Mouse (Mus musculus) forebrain, embryonic 15.5 days (tissue): ENCODE data around the gene Prkaca. TPM values are rescaled to one million over a fixed set of nuclear protein-coding genes. Genes with fewer than 3 reads are reported as not detected.

Experiments
- ATAC-seq: fragments of 200-750 bp; cut with Nextera tagmentation; replicated peaks from 2 replicates; pipeline ENCODE4 v1.8.0; 2017; ENCODE audit warnings: mild to moderate bottlenecking, moderate TSS enrichment, moderate library complexity
- H3K27ac ChIP-seq: fragments of 300-500 bp; sonication (generic); replicated peaks from 2 replicates; pipeline ENCODE4 v1.5.1; 2015; ENCODE audit warnings: mild to moderate bottlenecking, inconsistent platforms
- H3K27me3 ChIP-seq: fragments of 300-500 bp; sonication (generic); 2 replicates; pipeline ENCODE4 v1.6.1; 2015; ENCODE audit warnings: inconsistent platforms
- H3K36me3 ChIP-seq: fragments of 300-500 bp; sonication (generic); 2 replicates; pipeline ENCODE4 v1.6.1; 2015; ENCODE audit warnings: mild to moderate bottlenecking, inconsistent platforms
- H3K4me1 ChIP-seq: fragments of 300-500 bp; sonication (generic); 2 replicates; pipeline ENCODE4 v1.6.1; 2015; ENCODE audit warnings: inconsistent platforms
- H3K4me2 ChIP-seq: fragments of 300-500 bp; sonication (generic); replicated peaks from 2 replicates; pipeline ENCODE4 v1.6.1; 2015; ENCODE audit warnings: mild to moderate bottlenecking, inconsistent platforms
- H3K4me3 ChIP-seq: fragments of 300-500 bp; sonication (generic); 2 replicates; pipeline ENCODE4 v1.5.1; 2015; ENCODE audit warnings: mild to moderate bottlenecking, inconsistent platforms
- H3K9ac ChIP-seq: fragments of 300-500 bp; sonication (generic); replicated peaks from 2 replicates; pipeline ENCODE4 v1.6.1; 2015; ENCODE audit warnings: mild to moderate bottlenecking, inconsistent platforms
- H3K9me3 ChIP-seq: fragments of 300-500 bp; sonication (generic); 2 replicates; pipeline ENCODE4 v1.6.1; 2016; ENCODE audit warnings: inconsistent platforms
- WGBS: fragments of 180-500 bp; shearing (Covaris S2); methylation state at CpG from one replicate; pipeline ENCODE4 v1.1.7; 2015; ENCODE audit warnings: mixed read lengths; 5-methylcytosine and 5-hydroxymethylcytosine counted together
- polyA plus RNA-seq: library from polyadenylated mRNA; unstranded; fragments of >200 nt; fragmentation: Nextera tagmentation; extraction: Ambion mirVana; gene quantifications from 2 replicates; pipeline ENCODE4 v1.2.1, GENCODE M21; 2015

Prkaca gene
- polyA plus RNA-seq, 1 experiment from 2014 or later = 178 TPM

DNA sequence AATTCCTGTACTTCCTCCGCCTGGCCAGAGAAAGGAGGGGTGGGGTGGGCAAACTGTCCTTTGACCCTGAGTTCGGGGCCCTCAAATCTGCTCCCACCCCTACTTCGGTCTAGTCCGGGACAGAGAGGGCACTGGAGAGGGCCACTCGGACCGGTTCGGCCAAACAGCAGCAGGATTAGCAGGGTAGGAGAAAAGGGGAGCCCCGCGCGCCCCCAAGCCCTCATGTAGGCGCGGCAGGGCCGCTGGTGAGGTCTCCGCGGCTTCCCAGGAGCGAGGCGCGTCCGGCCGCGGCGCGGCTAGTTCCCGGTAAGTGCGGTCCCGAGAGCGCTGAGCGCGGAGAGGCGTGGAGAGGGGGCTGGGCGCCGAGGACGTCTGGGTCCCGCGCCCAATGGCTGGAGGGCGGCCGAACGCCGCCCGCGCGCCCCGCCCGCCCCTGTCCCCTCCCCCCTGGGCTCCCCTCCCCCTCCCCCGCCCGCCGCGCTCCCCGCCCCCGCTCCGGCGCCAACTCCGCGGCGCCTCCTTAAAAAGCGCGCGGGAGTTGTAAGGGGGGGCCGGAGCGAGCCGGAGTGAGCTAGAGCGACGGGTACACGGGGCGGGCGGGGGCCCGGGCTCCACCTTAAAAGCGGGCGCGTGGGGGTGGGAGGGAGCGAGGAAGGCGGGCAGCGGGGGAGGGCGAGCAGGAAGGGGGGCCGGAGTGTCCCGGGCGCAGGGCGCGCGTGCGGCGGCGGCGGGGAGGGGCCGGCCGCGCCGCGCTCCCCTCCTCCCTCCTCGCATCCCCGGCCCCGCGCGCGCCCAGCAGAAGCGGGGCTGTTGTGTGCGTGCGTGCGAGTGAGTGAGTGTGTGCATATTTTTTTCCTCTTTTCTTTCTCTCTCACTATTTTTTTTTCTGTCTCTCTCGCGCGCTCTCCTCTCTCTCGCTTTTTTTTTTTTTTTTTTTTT, 24.0 kb downstream of the Prkaca start:
- under 1% methylated on average over 59 of the region's 103 CpGs for WGBS
- Histone ChIP-seq H3K9me3 (no peaks in the 10 kb centered on the region), H3K4me1 (peaks cover 25% of the 10 kb centered on the region), H3K4me2 (peak overlapping the region; percentile 89), H3K9ac (peak overlapping the region; percentile 78), H3K27ac (peak overlapping the region; percentile 94), H3K4me3 (peak overlapping the region; percentile 72), H3K27me3 (peaks cover 14% of the 10 kb centered on the region), H3K36me3 (peaks cover 35% of the 10 kb centered on the region)
- ATAC-seq = peak; percentile 75

GRCm38 (mm10) chr8:83997511-83998141, 24.8 kb downstream of the Prkaca start, which contains the start of gene Samd1:
Gene Samd1 (plus strand): TSS chr8:83997672.
- no peaks in the 10 kb centered on the region for H3K9me3 ChIP-seq

GRCm38 (mm10) chr8:83998231-83999056, 25.7 kb downstream of the Prkaca start:
- WGBS = 1% methylated on average over 68 of the region's 92 CpGs
- peaks cover 14% of the 10 kb centered on the region for H3K27me3 ChIP-seq
- H3K36me3 ChIP-seq = peaks cover 28% of the 10 kb centered on the region
- H3K9me3 ChIP-seq = no peaks in the 10 kb centered on the region
- peak overlapping the region; percentile 87 for H3K27ac ChIP-seq
- peak overlapping the region; percentile 76 for H3K4me3 ChIP-seq
- H3K4me1 ChIP-seq = peaks cover 31% of the 10 kb centered on the region
- H3K4me2 ChIP-seq = peak overlapping the region; percentile 76
- peak; percentile 33 for ATAC-seq
- H3K9ac ChIP-seq = peak overlapping the region; percentile 70

More at GRCm38 (mm10) chr8:83997511-83998141, 24.8 kb downstream of the Prkaca start, which contains the start of gene Samd1:
- 0 out of 2 replicates have a peak, but pooled peaks have one; percentile 7 for ATAC-seq
- peak within 1 kb of the TSS; percentile 89 for H3K4me2 ChIP-seq
- peaks cover 29% of the 10 kb centered on the region for H3K36me3 ChIP-seq
- H3K4me3 ChIP-seq = peak within 1 kb of the TSS; percentile 76
- under 1% methylated on average over 58 of the region's 112 CpGs for WGBS
- peaks cover 25% of the 10 kb centered on the region for H3K4me1 ChIP-seq
- peaks cover 14% of the 10 kb centered on the region for H3K27me3 ChIP-seq
- H3K9ac ChIP-seq = peak within 1 kb of the TSS; percentile 78
- peak within 1 kb of the TSS; percentile 94 for H3K27ac ChIP-seq

DNA sequence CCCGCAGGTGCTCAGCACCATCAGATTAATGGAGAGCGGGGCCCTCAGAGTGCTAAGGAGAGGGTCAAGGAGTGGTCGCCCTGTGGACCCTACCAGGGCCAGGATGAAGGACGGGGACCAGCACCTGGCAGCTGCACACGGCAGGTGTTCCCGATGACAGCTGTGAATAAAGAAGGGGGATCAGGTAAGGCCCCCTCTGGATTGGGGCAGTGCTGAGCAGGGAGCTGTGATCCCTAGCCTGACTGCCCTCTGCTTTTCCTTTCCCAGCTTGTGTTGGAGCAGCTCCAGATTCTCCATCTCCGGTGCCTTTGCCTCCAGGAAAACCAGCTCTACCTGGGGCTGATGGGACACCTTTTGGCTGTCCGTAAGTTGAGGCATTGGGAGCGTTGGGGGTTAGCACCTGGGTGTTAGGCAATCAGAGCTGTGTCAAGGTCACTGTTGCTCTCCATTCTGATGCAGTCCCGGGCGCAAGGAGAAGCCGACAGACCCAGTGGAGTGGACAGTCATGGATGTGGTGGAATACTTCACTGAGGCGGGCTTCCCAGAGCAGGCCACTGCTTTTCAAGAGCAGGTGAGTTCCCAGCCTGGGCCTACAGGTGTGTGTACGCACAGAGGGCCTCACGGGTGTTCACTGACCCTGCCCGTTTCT, 26.4 kb downstream of the Prkaca start:
- 66% methylated on average over 16 of the region's 16 CpGs for WGBS
- H3K4me2 ChIP-seq = peak overlapping the region; percentile 76
- H3K9me3 ChIP-seq = no peaks in the 10 kb centered on the region
- no peak for ATAC-seq
- H3K27me3 ChIP-seq = peaks cover 14% of the 10 kb centered on the region
- H3K4me1 ChIP-seq = peaks cover 37% of the 10 kb centered on the region
- H3K36me3 ChIP-seq = peaks cover 24% of the 10 kb centered on the region
- no peak overlapping the region for H3K27ac ChIP-seq
- H3K4me3 ChIP-seq = peak overlapping the region; percentile 76
- H3K9ac ChIP-seq = peak overlapping the region; percentile 70; the same call in 1 of the 2 replicates

DNA sequence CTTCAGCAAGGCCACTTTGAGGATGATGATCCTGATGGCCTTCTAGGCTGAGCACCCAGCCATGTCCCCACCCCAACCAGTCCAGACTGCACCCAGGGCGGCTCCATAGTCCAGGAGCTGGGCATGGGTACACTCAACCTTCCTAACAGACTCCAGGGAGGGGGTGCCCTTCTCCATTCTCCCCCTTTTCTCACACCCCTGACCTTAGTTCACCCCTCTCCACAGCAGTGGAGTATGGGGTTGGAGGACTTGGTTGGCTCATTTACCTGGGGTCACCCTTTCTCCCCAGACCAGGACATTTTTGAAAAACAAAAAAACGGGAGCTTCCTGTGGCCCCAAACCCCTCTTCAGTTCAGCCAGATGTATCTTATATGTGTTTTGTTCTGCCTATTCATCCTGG, 27.0 kb downstream of the Prkaca start:
- H3K4me3 ChIP-seq = 0 out of 2 replicates have a peak overlapping the region, but pooled peaks have one; percentile 76
- H3K9me3 ChIP-seq = no peaks in the 10 kb centered on the region
- WGBS = 93% methylated on average over 2 of the region's 2 CpGs
- H3K4me1 ChIP-seq = peaks cover 40% of the 10 kb centered on the region
- peaks cover 14% of the 10 kb centered on the region for H3K27me3 ChIP-seq
- no peak overlapping the region for H3K9ac ChIP-seq
- ATAC-seq = no peak
- H3K4me2 ChIP-seq = peak overlapping the region; percentile 76; the same call in 1 of the 2 replicates
- H3K27ac ChIP-seq = no peak overlapping the region
- H3K36me3 ChIP-seq = peaks cover 21% of the 10 kb centered on the region

DNA sequence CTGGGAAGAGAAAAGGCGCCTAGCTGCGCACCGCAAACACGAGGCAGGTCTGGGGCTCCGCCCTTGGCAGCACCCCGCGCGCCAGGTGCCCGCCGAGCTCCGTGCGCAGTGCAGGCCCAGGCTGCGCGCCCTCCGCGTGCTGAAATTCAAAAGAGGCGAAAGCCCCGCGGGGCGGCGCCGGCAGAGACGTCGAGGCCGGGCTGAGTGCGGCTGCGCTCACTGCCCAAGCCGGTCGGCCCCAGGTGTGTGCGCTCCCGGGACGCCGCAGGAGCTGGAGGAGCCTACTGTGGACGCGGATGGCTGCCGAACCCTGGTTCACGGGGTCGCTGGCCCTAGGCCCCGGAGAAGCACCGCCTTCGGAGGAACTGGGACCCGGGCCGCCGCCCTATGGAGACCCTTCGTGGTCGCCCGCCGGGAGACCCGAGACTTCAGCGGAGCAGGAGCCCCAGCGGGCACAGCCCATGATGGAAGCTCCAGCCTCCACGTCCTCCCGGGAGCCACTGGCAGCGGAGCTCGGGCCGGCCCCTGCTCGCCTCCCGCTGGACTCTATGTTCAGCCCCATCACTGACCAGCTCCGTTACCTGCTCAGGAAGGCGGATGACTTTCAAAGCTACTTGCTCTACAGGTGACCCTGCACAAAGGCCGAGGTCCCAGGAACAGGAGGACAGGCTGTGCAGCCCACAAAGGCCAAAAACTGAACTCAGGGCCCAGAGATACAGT, 28.6 kb downstream of the Prkaca start, which contains the start of gene 1700067K01Rik:
1700067K01Rik (plus strand) TSS at position 222 of the 720 bp plus-strand sequence.
- peaks cover 17% of the 10 kb centered on the region for H3K36me3 ChIP-seq
- H3K4me2 ChIP-seq = 0 out of 2 replicates have a peak within 1 kb of the TSS, but pooled peaks have one; percentile 1
- peak within 1 kb of the TSS; percentile 8; the same call in 1 of the 2 replicates for H3K9ac ChIP-seq
- peaks cover 14% of the 10 kb centered on the region for H3K27me3 ChIP-seq
- H3K9me3 ChIP-seq = no peaks in the 10 kb centered on the region
- H3K4me3 ChIP-seq = peak within 1 kb of the TSS; percentile 2; the same call in 1 of the 2 replicates
- ATAC-seq = no peak
- WGBS = 20% methylated on average over 61 of the region's 61 CpGs
- peaks cover 43% of the 10 kb centered on the region for H3K4me1 ChIP-seq
- no peak within 1 kb of the TSS for H3K27ac ChIP-seq

GRCm38 (mm10) chr8:84002957-84003611, 30.3 kb downstream of the Prkaca start:
- WGBS = 56% methylated on average over 12 of the region's 12 CpGs
- Histone ChIP-seq H3K9ac (no peak overlapping the region), H3K4me1 (peaks cover 40% of the 10 kb centered on the region), H3K27me3 (peaks cover 14% of the 10 kb centered on the region), H3K4me2 (no peak overlapping the region), H3K36me3 (peaks cover 17% of the 10 kb centered on the region), H3K9me3 (no peaks in the 10 kb centered on the region), H3K27ac (no peak overlapping the region), H3K4me3 (no peak overlapping the region)
- no peak for ATAC-seq

DNA sequence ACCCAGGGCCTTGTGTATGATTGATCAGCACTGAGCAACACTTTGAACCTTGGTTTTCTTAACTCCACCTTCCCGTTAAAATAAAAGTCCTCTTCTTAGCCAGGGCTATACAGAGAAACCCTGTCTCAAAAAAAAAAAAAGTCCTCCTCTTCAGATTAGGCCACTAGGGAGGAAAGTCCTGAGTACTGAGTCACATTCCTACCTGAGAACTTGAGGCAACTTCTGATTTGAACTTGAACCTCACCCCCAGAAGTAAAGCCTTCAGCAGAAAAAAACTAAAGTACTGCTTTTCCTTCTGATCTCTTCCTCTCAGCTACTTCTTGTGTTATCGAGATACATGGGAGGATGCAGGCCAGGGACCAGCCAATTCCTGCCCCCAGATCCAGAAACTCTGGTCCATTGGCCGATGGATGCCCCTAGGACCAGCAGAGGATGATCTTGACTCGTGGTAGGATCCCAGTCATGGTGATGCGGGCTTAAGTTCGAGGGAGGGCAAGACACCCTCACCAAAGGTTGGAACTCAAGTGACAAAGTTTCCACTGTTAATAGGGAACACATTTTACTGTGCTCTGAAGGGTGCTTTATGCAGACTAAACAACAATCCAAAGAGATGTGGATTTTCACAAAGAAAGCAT, 30.9 kb downstream of the Prkaca start:
- Histone ChIP-seq H3K27me3 (peaks cover 14% of the 10 kb centered on the region), H3K4me2 (peak overlapping the region; percentile 91), H3K4me3 (peak overlapping the region; percentile 59), H3K36me3 (peaks cover 17% of the 10 kb centered on the region), H3K9me3 (no peaks in the 10 kb centered on the region), H3K4me1 (peaks cover 38% of the 10 kb centered on the region), H3K9ac (peak overlapping the region; percentile 68), H3K27ac (no peak overlapping the region)
- ATAC-seq = no peak
- WGBS = 70% methylated on average over 6 of the region's 6 CpGs

DNA sequence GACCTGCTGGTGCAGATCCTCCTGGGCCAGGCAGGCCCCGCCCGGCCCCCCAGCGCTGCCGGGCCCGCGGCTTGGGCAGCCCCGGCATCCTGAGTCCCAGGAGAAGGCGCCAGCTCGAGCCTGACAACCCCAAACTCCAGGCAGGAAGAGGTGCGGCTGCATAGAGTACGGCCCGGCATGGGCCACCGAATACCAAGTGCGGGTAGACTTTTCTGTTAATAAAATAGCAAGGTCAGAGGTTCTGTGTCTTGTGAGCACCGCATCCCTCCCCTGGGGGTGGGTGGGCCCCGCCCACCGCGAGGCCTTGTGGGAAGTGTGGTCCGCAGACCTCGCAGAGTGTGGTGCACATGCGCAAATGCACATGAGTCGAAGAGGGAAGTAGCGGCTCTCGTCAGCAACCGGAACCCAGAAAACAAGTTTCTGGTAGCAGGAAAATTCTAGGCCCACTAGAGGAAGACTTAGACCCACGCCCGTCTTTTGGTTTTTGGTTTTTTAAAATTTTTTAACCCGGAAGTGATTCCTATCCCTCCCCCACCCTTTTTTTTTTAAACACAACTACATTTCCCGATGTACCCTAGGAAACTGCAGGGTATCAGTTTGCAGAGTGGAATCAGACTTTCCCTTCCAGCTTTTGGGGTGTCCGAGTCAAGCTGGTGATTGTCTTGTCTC, 31.9 kb downstream of the Prkaca start:
- Histone ChIP-seq H3K4me1 (peaks cover 29% of the 10 kb centered on the region), H3K36me3 (peaks cover 15% of the 10 kb centered on the region), H3K4me3 (peak overlapping the region; percentile 59), H3K9me3 (no peaks in the 10 kb centered on the region), H3K9ac (peak overlapping the region; percentile 68), H3K4me2 (peak overlapping the region; percentile 91), H3K27ac (peak overlapping the region; percentile 75), H3K27me3 (peaks cover 14% of the 10 kb centered on the region)
- WGBS = under 1% methylated on average over 30 of the region's 30 CpGs
- peak; percentile 86 for ATAC-seq
